Mouse (Mus musculus): Measurements from ENCODE around the gene Il11.

GRCm38 (mm10) chr7:4783667-4784268 lies 1.1 kb upstream of the Il11 start:
- TF ChIP-seq CTCF (IDR thresholded peaks at IDR 0.05; ENCODE audit: low read depth) (no peak), EP300 (optimal IDR thresholded peaks at IDR 0.05) (no peak)
